Mouse (Mus musculus) MEL (cell line): Measurements from ENCODE around the gene 9130008F23Rik. TPM values are rescaled to one million over a fixed set of nuclear protein-coding genes. Genes with fewer than 3 reads are reported as not detected.

Experiments
- DNase-seq: peaks from one replicate; pipeline ENCODE4 v3.0.0; 2011; ENCODE audit warnings: low read depth, low spot score
- H3K27ac ChIP-seq: 2 replicates; pipeline ENCODE4 v1.5.1; 2012; ENCODE audit warnings: low read depth, mild to moderate bottlenecking, control low read depth, low read length, moderate library complexity; ENCODE audit not compliant: control insufficient read depth
- H3K27me3 ChIP-seq, 2 experiments: fragments of 150-350 bp in 1 of 2; sonication (generic) in 1 of 2; 2 replicates each; pipeline ENCODE4 v1.6.1; 2012; ENCODE audit warnings: low read length in 2 of 2, mild to moderate bottlenecking in 2 of 2, improper control_type of control experiment in 1 of 2, moderate library complexity in 1 of 2; ENCODE audit not compliant: insufficient read depth in 2 of 2, control insufficient read depth in 1 of 2
- H3K36me3 ChIP-seq, 2 experiments: 2 replicates each; pipeline ENCODE4 v1.6.1; 2012 to 2014; ENCODE audit warnings: low read length in 2 of 2, improper control_type of control experiment in 1 of 2, inconsistent platforms in 1 of 2, mild to moderate bottlenecking in 1 of 2; ENCODE audit not compliant: insufficient read depth in 2 of 2, control insufficient read depth in 1 of 2
- H3K4me1 ChIP-seq, 2 experiments: fragments of 150-350 bp in 1 of 2; sonication (generic) in 1 of 2; 2 replicates each; pipeline ENCODE4 v1.6.1; 2012; ENCODE audit warnings: low read length in 2 of 2, improper control_type of control experiment in 1 of 2, mild to moderate bottlenecking in 1 of 2; ENCODE audit not compliant: insufficient read depth in 2 of 2, control insufficient read depth in 1 of 2
- H3K4me3 ChIP-seq, 2 experiments: fragments of 150-350 bp in 1 of 2; sonication (generic) in 1 of 2; 2 replicates each; pipeline ENCODE4 v1.5.1; 2012; ENCODE audit warnings: low read depth in 2 of 2, low read length in 2 of 2, mild to moderate bottlenecking in 2 of 2, moderate library complexity in 2 of 2, control low read depth in 1 of 2, improper control_type of control experiment in 1 of 2; ENCODE audit not compliant: control insufficient read depth in 1 of 2, insufficient read depth in 1 of 2
- H3K79me2 ChIP-seq: 2 replicates; pipeline ENCODE4 v1.6.1; 2012; ENCODE audit warnings: mild to moderate bottlenecking, low read length, moderate library complexity; ENCODE audit not compliant: control insufficient read depth, poor library complexity, insufficient read depth
- H3K9ac ChIP-seq: 2 replicates; pipeline ENCODE4 v1.6.1; 2012; ENCODE audit warnings: low read depth, mild to moderate bottlenecking, control low read depth, low read length, moderate library complexity; ENCODE audit not compliant: control insufficient read depth, poor library complexity, severe bottlenecking
- H3K9me3 ChIP-seq: fragments of 150-350 bp; sonication (generic); replicated peaks from 2 replicates; pipeline ENCODE4 v1.6.1; 2012; ENCODE audit warnings: mild to moderate bottlenecking, low read length, improper control_type of control experiment, moderate library complexity; ENCODE audit not compliant: insufficient read depth
- BHLHE40 ChIP-seq: IDR thresholded peaks from 2 replicates; pipeline ENCODE4 v1.6.1; 2012; ENCODE audit warnings: low read depth, mild to moderate bottlenecking, inconsistent platforms, low read length, improper control_type of control experiment, borderline replicate concordance
- CHD1 ChIP-seq: IDR thresholded peaks from 2 replicates; pipeline ENCODE4 v1.6.1; 2012; ENCODE audit warnings: low read depth, mild to moderate bottlenecking, inconsistent platforms, low read length, improper control_type of control experiment
- CHD2 ChIP-seq: IDR thresholded peaks from 2 replicates; pipeline ENCODE4 v1.6.1; 2011; ENCODE audit warnings: low read length, improper control_type of control experiment
- CTCF ChIP-seq, 3 experiments: IDR thresholded peaks in 2 of 3; conservative IDR thresholded peaks in 1 of 3; 2 replicates each; pipeline ENCODE4 v1.5.1; 2011 to 2012; ENCODE audit warnings: low read length in 3 of 3, low read depth in 2 of 3, mild to moderate bottlenecking in 2 of 3, improper control_type of control experiment in 1 of 3, inconsistent platforms in 1 of 3, mixed read lengths in 1 of 3, moderate library complexity in 1 of 3; ENCODE audit not compliant: control insufficient read depth in 1 of 3, insufficient read depth in 1 of 3, poor library complexity in 1 of 3, severe bottlenecking in 1 of 3
- E2F4 ChIP-seq: IDR thresholded peaks from 2 replicates; pipeline ENCODE4 v1.6.1; 2011; ENCODE audit warnings: low read depth, low read length, improper control_type of control experiment, borderline replicate concordance
- ELF1 ChIP-seq: IDR thresholded peaks from 2 replicates; pipeline ENCODE4 v1.6.1; 2014; ENCODE audit warnings: low read depth, mild to moderate bottlenecking, inconsistent platforms, low read length, improper control_type of control experiment, moderate library complexity
- EP300 ChIP-seq, 2 experiments: IDR thresholded peaks; 2 replicates each; pipeline ENCODE4 v1.6.1; 2011; ENCODE audit warnings: improper control_type of control experiment in 2 of 2, low read length in 2 of 2, low read depth in 1 of 2, mild to moderate bottlenecking in 1 of 2
- ETS1 ChIP-seq: IDR thresholded peaks from 2 replicates; pipeline ENCODE4 v1.6.1; 2012; ENCODE audit warnings: low read depth, mild to moderate bottlenecking, inconsistent platforms, low read length, improper control_type of control experiment, moderate library complexity
- GATA1 ChIP-seq: IDR thresholded peaks from 2 replicates; pipeline ENCODE4 v1.6.1; 2011; ENCODE audit warnings: low read depth, low read length, improper control_type of control experiment
- MAZ ChIP-seq: IDR thresholded peaks from 2 replicates; pipeline ENCODE4 v1.6.1; 2012; ENCODE audit warnings: low read depth, mild to moderate bottlenecking, inconsistent platforms, low read length, improper control_type of control experiment
- MXI1 ChIP-seq: IDR thresholded peaks from 2 replicates; pipeline ENCODE4 v1.6.1; 2011; ENCODE audit warnings: mild to moderate bottlenecking, low read depth, low read length, improper control_type of control experiment
- MYC ChIP-seq: IDR thresholded peaks from 2 replicates; pipeline ENCODE4 v1.6.1; 2011; ENCODE audit warnings: low read depth, mild to moderate bottlenecking, low read length, improper control_type of control experiment, moderate library complexity
- NRF1 ChIP-seq: IDR thresholded peaks from 2 replicates; pipeline ENCODE4 v1.6.1; 2014; ENCODE audit warnings: low read depth, mild to moderate bottlenecking, inconsistent platforms, low read length, improper control_type of control experiment, moderate library complexity; ENCODE audit not compliant: poor library complexity, insufficient read depth, severe bottlenecking
- POLR2A ChIP-seq, 2 experiments: IDR thresholded peaks; 2 replicates each; pipeline ENCODE4 v1.6.1; 2011 to 2012; ENCODE audit warnings: low read length in 2 of 2, mild to moderate bottlenecking in 2 of 2, control low read depth in 1 of 2, improper control_type of control experiment in 1 of 2, low read depth in 1 of 2, moderate library complexity in 1 of 2; ENCODE audit not compliant: control insufficient read depth in 1 of 2, insufficient read depth in 1 of 2, poor library complexity in 1 of 2
- POLR2AphosphoS5 ChIP-seq: IDR thresholded peaks from 2 replicates; pipeline ENCODE4 v1.6.1; 2012; ENCODE audit warnings: low read depth, borderline replicate concordance, mild to moderate bottlenecking, inconsistent platforms, low read length, moderate library complexity, mixed read lengths
- RCOR1 ChIP-seq: IDR thresholded peaks from 2 replicates; pipeline ENCODE4 v1.6.1; 2012; ENCODE audit warnings: low read depth, mild to moderate bottlenecking, inconsistent platforms, low read length, improper control_type of control experiment
- TAL1 ChIP-seq: IDR thresholded peaks from 2 replicates; pipeline ENCODE4 v1.6.1; 2012; ENCODE audit warnings: mild to moderate bottlenecking, inconsistent platforms, low read length, moderate library complexity, mixed read lengths
- TBP ChIP-seq: IDR thresholded peaks from 2 replicates; pipeline ENCODE4 v1.8.0; 2011; ENCODE audit warnings: low read depth, low read length, improper control_type of control experiment
- TCF12 ChIP-seq: IDR thresholded peaks from 2 replicates; pipeline ENCODE4 v1.6.1; 2014; ENCODE audit warnings: low read depth, mild to moderate bottlenecking, inconsistent platforms, low read length, improper control_type of control experiment, moderate library complexity
- USF1 ChIP-seq: IDR thresholded peaks from 2 replicates; pipeline ENCODE4 v1.6.1; 2014; ENCODE audit warnings: low read depth, mild to moderate bottlenecking, inconsistent platforms, low read length, improper control_type of control experiment, moderate library complexity
- ZKSCAN1 ChIP-seq: IDR thresholded peaks from 2 replicates; pipeline ENCODE4 v1.6.1; 2012; ENCODE audit warnings: low read depth, mild to moderate bottlenecking, inconsistent platforms, low read length, improper control_type of control experiment, moderate library complexity
- ZNF384 ChIP-seq: IDR thresholded peaks from 2 replicates; pipeline ENCODE4 v1.6.1; 2012; ENCODE audit warnings: low read depth, mild to moderate bottlenecking, inconsistent platforms, low read length, improper control_type of control experiment
- polyA plus RNA-seq, 2 experiments: library from polyadenylated mRNA; stranded (reverse) in 1 of 2; unstranded in 1 of 2; fragments of >175 nt in 1 of 2; fragments of >200 nt in 1 of 2; gene quantifications; 2 replicates each; pipeline versions ENCODE4 v1.2.1 to v1.2.4; 2012; ENCODE audit warnings: low replicate concordance in 2 of 2, low read depth in 1 of 2; ENCODE audit not compliant: insufficient read length in 2 of 2, insufficient read depth in 1 of 2, missing spikeins in 1 of 2
- total RNA-seq: library from RNA; depleted of rRNA; stranded (reverse); fragments of 300-350 nt; gene quantifications from 2 replicates; pipeline ENCODE4 v1.2.3, GENCODE M21; 2012

The 9130008F23Rik gene
- total and polyA plus RNA-seq, 3 experiments = 1.1 to 1.3 TPM; not detected in 1

DNA sequence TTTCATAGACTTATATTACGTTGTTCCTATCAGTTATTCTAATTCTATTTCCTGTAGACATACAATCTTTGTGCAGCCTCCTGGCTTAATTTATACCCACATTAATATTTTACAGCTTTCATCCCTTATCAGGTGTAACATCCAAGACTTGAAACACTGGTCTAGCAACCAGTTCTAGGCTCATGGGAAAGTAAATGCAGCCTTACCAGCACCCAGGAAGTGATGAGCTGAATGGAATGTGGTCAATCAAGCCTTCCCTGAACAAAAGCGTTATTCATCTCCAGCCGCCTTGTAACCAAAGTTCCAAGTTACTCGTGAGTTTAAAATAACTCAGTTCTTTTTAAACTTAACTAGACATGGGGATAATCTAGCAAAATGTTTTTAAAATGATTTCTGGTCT lies 4.8 kb upstream of the 9130008F23Rik start:
- no peak overlapping the region for H3K27ac ChIP-seq
- H3K4me1 ChIP-seq = peaks cover 6 to 16% of the 10 kb centered on the region in 2 experiments
- peaks cover 0 to 23% of the 10 kb centered on the region in 2 experiments; a peak in 2 of 4 replicates for H3K36me3 ChIP-seq
- H3K4me3 ChIP-seq = no peak overlapping the region
- DNase-seq = no peak
- peaks cover under 1% of the 10 kb centered on the region; the same call in 1 of the 2 replicates for H3K79me2 ChIP-seq
- no peak for TF ChIP-seq ZKSCAN1
- TF ChIP-seq NRF1 = no peak
- no peak for TF ChIP-seq TCF12
- TF ChIP-seq USF1 = no peak
- TF ChIP-seq CHD1 = no peak
- no peak for TF ChIP-seq ETS1
- TF ChIP-seq RCOR1 = no peak
- no peak for TF ChIP-seq POLR2A (IDR thresholded peaks at IDR 0.05; ENCODE audit: control insufficient read depth in 1 of 2, insufficient read depth in 1 of 2, low read depth in 1 of 2, low read length in 2 of 2, poor library complexity in 1 of 2)
- TF ChIP-seq ZNF384 = no peak
- TF ChIP-seq CHD2 = no peak
- TF ChIP-seq MAZ = no peak
- TF ChIP-seq BHLHE40 = no peak
- TF ChIP-seq MYC = no peak
- no peak for TF ChIP-seq TAL1
- TF ChIP-seq TBP = no peak
- TF ChIP-seq CTCF (IDR thresholded peaks at IDR 0.05 in 2 of 3, conservative IDR thresholded peaks at IDR 0.05 in 1 of 3; ENCODE audit: control insufficient read depth in 1 of 3, insufficient read depth in 1 of 3, low read depth in 2 of 3, low read length in 3 of 3, poor library complexity in 1 of 3, severe bottlenecking in 1 of 3) = no peak
- no peak overlapping the region for H3K9ac ChIP-seq
- no peaks in the 10 kb centered on the region for H3K27me3 ChIP-seq
- no peaks in the 10 kb centered on the region for H3K9me3 ChIP-seq

DNA sequence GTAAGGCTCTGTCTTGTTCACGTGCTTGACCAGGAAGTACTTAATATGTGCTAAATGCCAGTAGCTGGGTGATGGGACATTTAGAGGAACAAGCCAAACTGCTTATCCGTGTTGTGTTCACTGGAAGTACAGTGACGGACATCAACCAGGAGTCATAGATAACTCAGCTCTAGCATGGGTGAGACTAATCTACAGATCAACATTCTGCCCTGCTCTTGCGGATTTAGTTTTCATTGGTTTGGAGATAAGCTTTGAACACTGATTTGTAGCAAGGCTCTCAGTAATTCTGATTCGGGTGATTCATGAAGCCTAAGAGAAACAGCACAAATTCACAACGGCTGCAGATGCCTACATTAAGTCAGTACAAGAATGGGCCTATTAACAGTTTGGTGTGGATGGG lies 1.8 kb upstream of the 9130008F23Rik start:
- Histone ChIP-seq H3K27ac (no peak overlapping the region), H3K4me1 (peaks cover 0 to 6% of the 10 kb centered on the region in 2 experiments), H3K36me3 (peaks cover 0 to 12% of the 10 kb centered on the region in 2 experiments; a peak in 2 of 4 replicates), H3K79me2 (peaks cover 5% of the 10 kb centered on the region; the same call in 1 of the 2 replicates), H3K9me3 (no peaks in the 10 kb centered on the region), H3K27me3 (no peaks in the 10 kb centered on the region), H3K4me3 (no peak overlapping the region), H3K9ac (no peak overlapping the region)
- DNase-seq = peak; percentile 32
- TF ChIP-seq CHD2 (no peak), RCOR1 (peak; percentile 99), ELF1 (0 out of 2 replicates have a peak, but pooled peaks have one; percentile 9), GATA1 (peak; percentile 92), USF1 (no peak), MXI1 (peak; percentile 39; the same call in 1 of the 2 replicates), TCF12 (peak; percentile 64), EP300 (IDR thresholded peaks at IDR 0.05; ENCODE audit: low read depth in 1 of 2, low read length in 2 of 2) (peak; percentile 76 to 78), BHLHE40 (0 out of 2 replicates have a peak, but pooled peaks have one; percentile 33), E2F4 (no peak), POLR2AphosphoS5 (no peak), ETS1 (peak; percentile 46; the same call in 1 of the 2 replicates)
